Mouse (Mus musculus) spleen, embryonic (tissue): ENCODE measurements around the gene Kcnh1.

ENCODE experiments used
- CTCF ChIA-PET: fragments of 350-600 bp; sonication (Branson Sonifier 250); formaldehyde crosslinking; loops from one replicate; lab custom pipeline; 2022; lab: Charles Lee

Kcnh1 gene

GRCm38 (mm10) chr1:192315392-192316070, 125.0 kb downstream of the Kcnh1 start:
- CTCF ChIA-PET, result no interaction called here

- CTCF ChIA-PET, result no interaction called here
Measured at GRCm38 (mm10) chr1:192324223-192324622, 133.6 kb downstream of the Kcnh1 start.

- CTCF ChIA-PET, result no interaction called here
Measured at GRCm38 (mm10) chr1:192327052-192327451, 136.5 kb downstream of the Kcnh1 start.

- CTCF ChIA-PET, result no interaction called here
Measured at GRCm38 (mm10) chr1:192331207-192331606, 140.6 kb downstream of the Kcnh1 start.

GRCm38 (mm10) chr1:192336029-192336428, 145.5 kb downstream of the Kcnh1 start:
- CTCF ChIA-PET, result no interaction called here

GRCm38 (mm10) chr1:192339361-192340077, 148.9 kb downstream of the Kcnh1 start:
- CTCF ChIA-PET, result no interaction called here

- CTCF ChIA-PET, result no interaction called here
Measured at GRCm38 (mm10) chr1:192341774-192342173, 151.2 kb downstream of the Kcnh1 start.

GRCm38 (mm10) chr1:192343996-192344395, 153.4 kb downstream of the Kcnh1 start:
- CTCF ChIA-PET, result no interaction called here

- CTCF ChIA-PET, result no interaction called here
Measured at GRCm38 (mm10) chr1:192347327-192347726, 156.8 kb downstream of the Kcnh1 start.

- CTCF ChIA-PET, result no interaction called here
Measured at GRCm38 (mm10) chr1:192356231-192356630, 165.7 kb downstream of the Kcnh1 start.

GRCm38 (mm10) chr1:192359212-192359611, 168.6 kb downstream of the Kcnh1 start:
- CTCF ChIA-PET, result no interaction called here

- CTCF ChIA-PET, result no interaction called here
Measured at GRCm38 (mm10) chr1:192368336-192368735, 177.8 kb downstream of the Kcnh1 start.

- CTCF ChIA-PET, result no interaction called here
Measured at GRCm38 (mm10) chr1:192371943-192372614, 181.5 kb downstream of the Kcnh1 start.

GRCm38 (mm10) chr1:192378546-192379075, 188.0 kb downstream of the Kcnh1 start:
- CTCF ChIA-PET, result no interaction called here

GRCm38 (mm10) chr1:192380596-192381041, 190.0 kb downstream of the Kcnh1 start:
- CTCF ChIA-PET, result no interaction called here

- CTCF ChIA-PET, result no interaction called here
Measured at GRCm38 (mm10) chr1:192387624-192388023, 197.1 kb downstream of the Kcnh1 start.

GRCm38 (mm10) chr1:192391041-192391440, 200.5 kb downstream of the Kcnh1 start:
- CTCF ChIA-PET, result no interaction called here

- CTCF ChIA-PET, result no interaction called here
Measured at GRCm38 (mm10) chr1:192392232-192392631, 201.7 kb downstream of the Kcnh1 start.

GRCm38 (mm10) chr1:192399667-192400490, 209.3 kb downstream of the Kcnh1 start:
- CTCF ChIA-PET, result no interaction called here

GRCm38 (mm10) chr1:192400991-192401390, 210.4 kb downstream of the Kcnh1 start:
- CTCF ChIA-PET, result no interaction called here

- CTCF ChIA-PET, result no interaction called here
Measured at GRCm38 (mm10) chr1:192402911-192403704, 212.5 kb downstream of the Kcnh1 start.
